Mouse (Mus musculus): Measurements from ENCODE around the gene Spata18.

DNA sequence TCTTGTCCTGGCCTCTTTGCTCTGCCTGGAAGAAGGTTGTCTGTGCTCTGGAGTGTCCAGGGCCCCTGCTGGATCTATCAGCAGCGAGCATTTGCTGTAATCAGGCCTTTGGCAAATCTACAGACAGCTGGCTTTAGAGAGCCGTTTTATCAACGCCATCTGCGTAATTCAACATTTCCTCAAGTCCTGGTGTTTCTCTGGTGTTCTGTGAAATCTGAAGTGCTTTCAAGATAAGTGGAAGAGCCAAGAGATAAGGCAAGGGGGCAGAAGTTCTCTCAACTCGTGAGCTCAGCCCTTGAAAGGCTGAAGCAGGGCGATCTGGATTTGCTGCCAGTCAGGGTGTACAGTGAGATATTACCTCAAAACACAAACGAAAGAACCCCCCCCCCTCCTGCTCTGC lies 77.5 kb downstream of the Spata18 start:
- no peak for TF ChIP-seq CTCF (IDR thresholded peaks at IDR 0.05; ENCODE audit: extremely low read depth, insufficient read depth, insufficient read length, insufficient replicate concordance)
- TF ChIP-seq POLR2A (IDR thresholded peaks at IDR 0.05; ENCODE audit: low read depth, low read length) = no peak

All from spleen, adult 2 months (tissue).